Mouse (Mus musculus): Measurements from ENCODE around the gene Ube2j1. TPM values are rescaled to one million over a fixed set of nuclear protein-coding genes. Genes with fewer than 3 reads are reported as not detected.

Gene Ube2j1
- polyA plus RNA-seq, 1 experiment: 4.8 TPM

- Histone ChIP-seq H3K4me3 (replicated peaks) (no peak within 1 kb of the TSS), H3K27me3 (ENCODE audit: control insufficient read depth) (no peaks in the 10 kb centered on the region), H3K4me1 (ENCODE audit: control insufficient read depth) (no peaks in the 10 kb centered on the region), H3K36me3 (ENCODE audit: control insufficient read depth) (no peaks in the 10 kb centered on the region), H3K9me3 (ENCODE audit: control insufficient read depth, low read length) (no peaks in the 10 kb centered on the region)
- TF ChIP-seq GATA1 (IDR thresholded peaks at IDR 0.05; ENCODE audit: low read length) (no peak), TAL1 (IDR thresholded peaks at IDR 0.05; ENCODE audit: low read length) (no peak)
Observed at GRCm38 (mm10) chr4:33062981-33063380, 31.8 kb downstream of the Ube2j1 start, which contains the start of gene Gabrr2. TSS of gene Gabrr2 (plus strand) at chr4:33062999.

DNA sequence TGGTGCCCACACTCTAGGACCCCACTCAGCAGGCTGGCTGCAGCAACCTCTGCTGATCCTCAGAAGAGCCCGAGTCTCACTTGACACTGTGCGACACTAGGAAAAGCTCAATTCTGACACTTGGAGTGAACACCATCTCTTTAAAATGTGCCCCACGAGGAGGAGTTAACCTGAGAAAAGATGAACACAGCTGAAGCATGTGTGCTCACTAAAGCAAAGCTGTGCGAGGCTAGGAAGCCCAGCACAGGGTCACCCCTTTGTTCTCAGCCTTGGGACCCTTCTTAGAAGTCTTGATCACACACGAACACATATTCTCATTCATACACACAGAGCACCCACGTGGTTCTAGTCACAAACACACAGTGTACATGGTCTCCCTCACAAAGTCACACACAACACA is 33.8 kb downstream of the Ube2j1 start:
- no peak for TF ChIP-seq GATA1 (IDR thresholded peaks at IDR 0.05; ENCODE audit: low read length)
- Histone ChIP-seq H3K27me3 (ENCODE audit: control insufficient read depth) (no peaks in the 10 kb centered on the region), H3K4me3 (replicated peaks) (no peak overlapping the region), H3K36me3 (ENCODE audit: control insufficient read depth) (no peaks in the 10 kb centered on the region), H3K9me3 (ENCODE audit: control insufficient read depth, low read length) (no peaks in the 10 kb centered on the region), H3K4me1 (ENCODE audit: control insufficient read depth) (no peaks in the 10 kb centered on the region)

- no peak for TF ChIP-seq GATA1 (IDR thresholded peaks at IDR 0.05; ENCODE audit: low read length)
- no peak for TF ChIP-seq TAL1 (IDR thresholded peaks at IDR 0.05; ENCODE audit: low read length)
- H3K9me3 ChIP-seq (ENCODE audit: control insufficient read depth, low read length): no peaks in the 10 kb centered on the region
- H3K4me1 ChIP-seq (ENCODE audit: control insufficient read depth): no peaks in the 10 kb centered on the region
- H3K36me3 ChIP-seq (ENCODE audit: control insufficient read depth): no peaks in the 10 kb centered on the region
- no peaks in the 10 kb centered on the region for H3K27me3 ChIP-seq (ENCODE audit: control insufficient read depth)
- H3K4me3 ChIP-seq (replicated peaks): no peak overlapping the region
Observed at GRCm38 (mm10) chr4:33066223-33066960, 35.2 kb downstream of the Ube2j1 start.

- TF ChIP-seq GATA1 (IDR thresholded peaks at IDR 0.05; ENCODE audit: low read length) (no peak), TAL1 (IDR thresholded peaks at IDR 0.05; ENCODE audit: low read length) (no peak)
- Histone ChIP-seq H3K36me3 (ENCODE audit: control insufficient read depth) (no peaks in the 10 kb centered on the region), H3K4me1 (ENCODE audit: control insufficient read depth) (peaks cover 7% of the 10 kb centered on the region), H3K9me3 (ENCODE audit: control insufficient read depth, low read length) (no peaks in the 10 kb centered on the region), H3K4me3 (replicated peaks) (no peak overlapping the region), H3K27me3 (ENCODE audit: control insufficient read depth) (no peaks in the 10 kb centered on the region)
Observed at GRCm38 (mm10) chr4:33067331-33067730, 36.1 kb downstream of the Ube2j1 start.

DNA sequence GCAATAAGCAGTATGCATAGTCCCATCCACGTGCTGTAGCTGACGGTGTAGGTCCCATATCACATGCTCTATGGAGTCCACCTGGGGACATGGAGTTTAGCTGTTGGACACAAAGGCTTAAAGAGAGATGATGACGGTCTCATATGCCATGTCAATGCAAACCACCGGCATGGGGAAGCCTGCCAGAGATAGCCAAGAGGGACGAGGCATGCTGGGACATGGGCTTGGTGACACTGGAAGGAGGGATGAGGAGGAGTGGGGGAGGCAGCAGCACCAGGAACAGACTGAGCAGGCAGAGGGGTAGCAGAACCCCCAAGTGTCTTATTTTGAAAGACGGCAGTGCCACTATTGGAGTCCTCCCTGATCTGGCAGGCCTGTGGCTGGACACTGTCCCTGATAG is 36.6 kb downstream of the Ube2j1 start:
- Histone ChIP-seq H3K4me3 (replicated peaks) (no peak overlapping the region), H3K27me3 (ENCODE audit: control insufficient read depth) (no peaks in the 10 kb centered on the region), H3K4me1 (ENCODE audit: control insufficient read depth) (peaks cover 12% of the 10 kb centered on the region), H3K9me3 (ENCODE audit: control insufficient read depth, low read length) (no peaks in the 10 kb centered on the region), H3K36me3 (ENCODE audit: control insufficient read depth) (no peaks in the 10 kb centered on the region)
- TF ChIP-seq GATA1 (IDR thresholded peaks at IDR 0.05; ENCODE audit: low read length) (no peak), TAL1 (IDR thresholded peaks at IDR 0.05; ENCODE audit: low read length) (no peak)

DNA sequence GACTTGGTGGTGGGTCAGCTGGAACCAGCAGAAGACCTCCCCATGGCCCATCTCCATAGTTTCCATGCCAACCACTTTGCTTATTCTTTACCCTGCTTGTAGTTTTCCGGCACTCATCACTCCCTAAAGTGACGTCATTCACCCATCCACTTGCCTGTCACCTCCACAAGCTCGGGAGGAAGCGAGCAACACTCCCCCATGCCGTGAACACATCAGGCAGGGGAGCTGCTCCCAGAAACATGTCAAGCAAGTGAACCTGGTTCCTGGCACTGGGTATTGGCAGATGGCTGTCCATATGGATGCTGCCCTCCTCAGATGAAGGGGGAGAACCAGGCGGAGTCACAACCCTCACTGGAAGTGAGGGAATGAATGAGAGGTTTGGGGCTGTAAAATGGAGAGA is 37.7 kb downstream of the Ube2j1 start:
- Histone ChIP-seq H3K36me3 (ENCODE audit: control insufficient read depth) (no peaks in the 10 kb centered on the region), H3K9me3 (ENCODE audit: control insufficient read depth, low read length) (no peaks in the 10 kb centered on the region), H3K27me3 (ENCODE audit: control insufficient read depth) (no peaks in the 10 kb centered on the region), H3K4me3 (replicated peaks) (no peak overlapping the region), H3K4me1 (ENCODE audit: control insufficient read depth) (peaks cover 18% of the 10 kb centered on the region)
- TF ChIP-seq GATA1 (IDR thresholded peaks at IDR 0.05; ENCODE audit: low read length) (no peak), TAL1 (IDR thresholded peaks at IDR 0.05; ENCODE audit: low read length) (no peak)

GRCm38 (mm10) chr4:33070326-33070725 is 39.1 kb downstream of the Ube2j1 start:
- Histone ChIP-seq H3K36me3 (ENCODE audit: control insufficient read depth) (no peaks in the 10 kb centered on the region), H3K4me1 (ENCODE audit: control insufficient read depth) (peaks cover 18% of the 10 kb centered on the region), H3K9me3 (ENCODE audit: control insufficient read depth, low read length) (no peaks in the 10 kb centered on the region), H3K4me3 (replicated peaks) (no peak overlapping the region), H3K27me3 (ENCODE audit: control insufficient read depth) (no peaks in the 10 kb centered on the region)
- TF ChIP-seq TAL1 (IDR thresholded peaks at IDR 0.05; ENCODE audit: low read length): no peak
- no peak for TF ChIP-seq GATA1 (IDR thresholded peaks at IDR 0.05; ENCODE audit: low read length)

DNA sequence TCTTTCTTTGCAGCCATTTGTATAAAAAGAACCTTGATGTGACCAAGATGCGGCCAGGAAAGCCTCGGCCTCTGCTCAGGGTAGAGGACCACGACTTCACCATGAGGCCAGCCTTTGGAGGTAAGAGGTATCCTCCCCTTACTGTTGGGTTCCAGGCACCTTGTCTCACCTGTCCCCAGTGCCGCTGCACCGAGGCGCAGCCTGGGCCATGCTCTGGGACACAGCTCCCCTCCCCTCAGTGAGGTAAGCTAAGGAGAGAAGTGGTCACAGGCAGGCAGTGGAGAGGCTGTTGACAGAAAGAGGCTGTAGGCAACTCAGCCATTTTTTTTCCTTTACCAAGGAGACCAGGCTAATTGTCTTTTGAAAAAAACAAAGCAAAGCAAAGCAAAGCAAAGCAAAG is 40.1 kb downstream of the Ube2j1 start:
- peaks cover 18% of the 10 kb centered on the region for H3K4me1 ChIP-seq (ENCODE audit: control insufficient read depth)
- no peak for TF ChIP-seq GATA1 (IDR thresholded peaks at IDR 0.05; ENCODE audit: low read length)
- TF ChIP-seq TAL1 (IDR thresholded peaks at IDR 0.05; ENCODE audit: low read length): no peak
- H3K4me3 ChIP-seq (replicated peaks): no peak overlapping the region
- H3K9me3 ChIP-seq (ENCODE audit: control insufficient read depth, low read length): no peaks in the 10 kb centered on the region
- H3K36me3 ChIP-seq (ENCODE audit: control insufficient read depth): no peaks in the 10 kb centered on the region
- H3K27me3 ChIP-seq (ENCODE audit: control insufficient read depth): no peaks in the 10 kb centered on the region

GRCm38 (mm10) chr4:33072526-33073161 is 41.4 kb downstream of the Ube2j1 start:
- Histone ChIP-seq H3K4me1 (ENCODE audit: control insufficient read depth) (peaks cover 18% of the 10 kb centered on the region), H3K9me3 (ENCODE audit: control insufficient read depth, low read length) (no peaks in the 10 kb centered on the region), H3K36me3 (ENCODE audit: control insufficient read depth) (no peaks in the 10 kb centered on the region), H3K27me3 (ENCODE audit: control insufficient read depth) (no peaks in the 10 kb centered on the region), H3K4me3 (replicated peaks) (no peak overlapping the region)
- TF ChIP-seq TAL1 (IDR thresholded peaks at IDR 0.05; ENCODE audit: low read length): no peak
- no peak for TF ChIP-seq GATA1 (IDR thresholded peaks at IDR 0.05; ENCODE audit: low read length)

Measured in erythroblast, embryonic 14.5 days (primary cell).